Mouse (Mus musculus) liver, adult 2 months (tissue): ENCODE data around the gene Asf1b. TPM values are rescaled to one million over a fixed set of nuclear protein-coding genes. Genes with fewer than 3 reads are reported as not detected.
A peak's percentile ranks its signal among the peaks of the same experiment; 100 is the strongest.

Source experiments
- DNase-seq: peaks from one replicate; pipeline ENCODE4 v3.0.0-alpha.2; 2011; ENCODE audit warnings: low read depth, low spot score; ENCODE audit errors: extremely low read depth
- H3K27ac ChIP-seq: fragments of 200-500 bp; replicated peaks from 2 replicates; pipeline ENCODE4 v1.5.1; 2012; ENCODE audit warnings: low read depth, mild to moderate bottlenecking, control low read depth, inconsistent platforms, low read length; ENCODE audit not compliant: insufficient read depth
- H3K27me3 ChIP-seq: fragments of 200-500 bp; 2 replicates; pipeline ENCODE4 v1.6.1; 2012; ENCODE audit warnings: mild to moderate bottlenecking, moderate library complexity, low read length, inconsistent platforms; ENCODE audit not compliant: control insufficient read depth, insufficient read depth
- H3K36me3 ChIP-seq: fragments of 200-500 bp; 2 replicates; pipeline ENCODE4 v1.6.1; 2012; ENCODE audit warnings: low read length, inconsistent platforms; ENCODE audit not compliant: control insufficient read depth, insufficient read depth
- H3K4me1 ChIP-seq: fragments of 200-500 bp; 2 replicates; pipeline ENCODE4 v1.6.1; 2011; ENCODE audit warnings: low read length; ENCODE audit not compliant: control insufficient read depth, insufficient read depth
- H3K4me3 ChIP-seq: fragments of 200-500 bp; 2 replicates; pipeline ENCODE4 v1.5.1; 2011; ENCODE audit warnings: low read depth, mild to moderate bottlenecking, control low read depth, low read length, moderate library complexity; ENCODE audit not compliant: insufficient read depth
- H3K79me2 ChIP-seq: fragments of 200-500 bp; 2 replicates; pipeline ENCODE4 v1.6.1; 2012; ENCODE audit warnings: inconsistent platforms, mild to moderate bottlenecking, low read length, moderate library complexity; ENCODE audit not compliant: control insufficient read depth, insufficient read depth
- H3K9ac ChIP-seq: fragments of 200-500 bp; 2 replicates; pipeline ENCODE4 v1.6.1; 2012; ENCODE audit warnings: low read depth, mild to moderate bottlenecking, control low read depth, inconsistent platforms, low read length
- CTCF ChIP-seq: fragments of 200-500 bp; IDR thresholded peaks from 2 replicates; pipeline ENCODE4 v1.5.1; 2011; ENCODE audit warnings: low read depth, low read length, control low read depth
- POLR2A ChIP-seq: fragments of 200-500 bp; IDR thresholded peaks from 2 replicates; pipeline ENCODE4 v1.6.1; 2011; ENCODE audit warnings: low read length, control low read depth; ENCODE audit not compliant: insufficient read depth; ENCODE audit errors: extremely low read depth
- WGBS: fragments of 180-500 bp; shearing (Covaris S2); methylation state at CpG from one replicate; pipeline ENCODE4 v1.1.7; 2018; 5-methylcytosine and 5-hydroxymethylcytosine counted together
- polyA plus RNA-seq: library from polyadenylated mRNA; depleted of rRNA; stranded (reverse); fragments of >200 nt; gene quantifications from 2 replicates; pipeline ENCODE4 v1.2.3, GENCODE M21; 2012
- total RNA-seq: library from RNA; depleted of rRNA; stranded (reverse); fragments of >200 nt; gene quantifications from 2 replicates; pipeline ENCODE4 v1.2.3, GENCODE M21; 2014

The Asf1b gene
- total and polyA plus RNA-seq, 2 experiments: 0.37 to 1.4 TPM

DNA sequence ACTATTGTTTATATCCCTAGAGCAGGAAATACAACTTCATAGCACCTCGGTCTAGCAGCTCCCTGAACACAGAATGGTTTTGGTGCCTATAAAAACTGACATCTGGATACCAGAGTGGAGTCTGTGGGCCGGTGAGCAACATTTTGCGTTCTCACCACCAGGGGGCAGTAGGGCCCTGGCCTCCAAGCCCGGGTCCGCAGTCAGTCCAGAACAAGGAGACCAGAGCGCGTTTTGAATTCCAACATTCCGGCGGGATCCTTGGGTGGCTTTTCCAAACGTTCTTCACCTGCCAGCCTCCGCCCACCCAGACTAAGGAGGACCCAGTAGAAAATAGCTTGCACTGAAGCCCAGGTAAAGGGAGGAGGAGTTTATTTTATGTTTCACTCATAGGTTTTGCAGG, 54.6 kb downstream of the Asf1b start:
- 3% methylated on average over 11 of the region's 11 CpGs for WGBS
- peak; percentile 49 for DNase-seq
- peaks cover 7% of the 10 kb centered on the region for H3K4me1 ChIP-seq
- no peaks in the 10 kb centered on the region for H3K79me2 ChIP-seq
- H3K27ac ChIP-seq: no peak overlapping the region
- no peak for TF ChIP-seq POLR2A
- TF ChIP-seq CTCF: peak; percentile 94
- no peaks in the 10 kb centered on the region for H3K27me3 ChIP-seq
- no peaks in the 10 kb centered on the region for H3K36me3 ChIP-seq
- H3K4me3 ChIP-seq: no peak overlapping the region
- no peak overlapping the region for H3K9ac ChIP-seq

DNA sequence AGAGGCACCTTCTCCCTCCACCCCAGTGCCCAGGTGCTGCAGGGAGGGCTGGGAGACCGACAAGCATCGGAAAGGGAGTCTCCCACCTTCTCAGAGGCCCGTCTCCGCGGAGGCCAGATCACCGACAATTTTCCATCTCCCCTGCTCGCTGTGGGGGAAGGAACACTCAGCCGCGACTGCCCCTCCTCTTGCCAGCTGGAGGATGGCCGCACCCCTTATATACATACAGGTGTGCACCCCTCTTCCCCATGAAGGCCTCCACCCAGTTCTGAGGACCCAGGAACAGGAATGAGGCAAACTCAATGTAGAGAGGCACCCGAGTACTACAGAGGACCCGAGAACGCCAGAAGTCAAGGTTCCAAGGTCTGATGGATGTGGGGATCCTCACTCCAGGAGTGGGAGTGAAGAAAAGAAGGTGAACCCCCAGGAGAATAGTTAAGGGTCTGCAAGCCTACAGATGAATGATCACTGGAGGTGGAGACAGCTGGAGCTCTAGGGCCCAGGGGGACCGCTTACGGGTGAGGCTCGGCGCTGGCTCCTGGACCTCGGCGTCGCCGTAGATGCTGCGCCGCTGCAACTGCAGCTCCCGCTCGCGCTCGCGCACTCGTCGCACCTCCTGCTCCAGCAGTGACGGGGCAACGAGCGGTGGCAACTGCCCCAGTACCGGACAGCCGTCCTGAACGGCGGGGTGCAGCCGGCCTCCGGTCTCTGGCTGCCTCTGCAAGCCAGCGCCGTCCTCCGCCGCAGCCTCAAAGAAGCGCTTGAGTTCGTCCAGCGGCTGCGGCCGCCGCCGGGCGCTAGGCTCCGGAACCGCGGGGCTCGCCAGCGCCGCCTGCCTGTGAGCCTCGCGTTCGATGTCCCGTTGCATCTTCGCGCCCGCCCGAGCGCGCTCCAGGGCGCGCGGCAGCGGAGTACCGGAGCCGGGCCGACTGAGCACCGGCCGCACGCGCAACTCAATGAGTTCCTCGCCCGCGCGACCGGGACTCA, 55.6 kb downstream of the Asf1b start:
- no peaks in the 10 kb centered on the region for H3K27me3 ChIP-seq
- peaks cover 5% of the 10 kb centered on the region; the same call in 1 of the 2 replicates for H3K4me1 ChIP-seq
- H3K9ac ChIP-seq: peak overlapping the region; percentile 52
- no peaks in the 10 kb centered on the region for H3K36me3 ChIP-seq
- peak; percentile 75 for TF ChIP-seq CTCF
- TF ChIP-seq POLR2A: no peak
- peak; percentile 27 for DNase-seq
- WGBS: 3% methylated on average over 82 of the region's 83 CpGs
- no peaks in the 10 kb centered on the region for H3K79me2 ChIP-seq
- H3K4me3 ChIP-seq: peak overlapping the region; percentile 49; the same call in 1 of the 2 replicates
- no peak overlapping the region for H3K27ac ChIP-seq

- Histone ChIP-seq H3K27me3 (no peaks in the 10 kb centered on the region), H3K27ac (peak within 1 kb of the TSS; percentile 14), H3K79me2 (no peaks in the 10 kb centered on the region), H3K9ac (peak within 1 kb of the TSS; percentile 53), H3K36me3 (no peaks in the 10 kb centered on the region), H3K4me1 (peaks cover 5% of the 10 kb centered on the region; the same call in 1 of the 2 replicates), H3K4me3 (peak within 1 kb of the TSS; percentile 49; the same call in 1 of the 2 replicates)
- TF ChIP-seq CTCF: no peak
- TF ChIP-seq POLR2A: no peak
- DNase-seq: peak; percentile 51
- WGBS: 2% methylated on average over 45 of the region's 45 CpGs
Observed at GRCm38 (mm10) chr8:84011705-84012498, 56.6 kb downstream of the Asf1b start, which contains the start of gene 2210011C24Rik. Gene 2210011C24Rik, minus strand, starts transcription at chr8:84012171.

DNA sequence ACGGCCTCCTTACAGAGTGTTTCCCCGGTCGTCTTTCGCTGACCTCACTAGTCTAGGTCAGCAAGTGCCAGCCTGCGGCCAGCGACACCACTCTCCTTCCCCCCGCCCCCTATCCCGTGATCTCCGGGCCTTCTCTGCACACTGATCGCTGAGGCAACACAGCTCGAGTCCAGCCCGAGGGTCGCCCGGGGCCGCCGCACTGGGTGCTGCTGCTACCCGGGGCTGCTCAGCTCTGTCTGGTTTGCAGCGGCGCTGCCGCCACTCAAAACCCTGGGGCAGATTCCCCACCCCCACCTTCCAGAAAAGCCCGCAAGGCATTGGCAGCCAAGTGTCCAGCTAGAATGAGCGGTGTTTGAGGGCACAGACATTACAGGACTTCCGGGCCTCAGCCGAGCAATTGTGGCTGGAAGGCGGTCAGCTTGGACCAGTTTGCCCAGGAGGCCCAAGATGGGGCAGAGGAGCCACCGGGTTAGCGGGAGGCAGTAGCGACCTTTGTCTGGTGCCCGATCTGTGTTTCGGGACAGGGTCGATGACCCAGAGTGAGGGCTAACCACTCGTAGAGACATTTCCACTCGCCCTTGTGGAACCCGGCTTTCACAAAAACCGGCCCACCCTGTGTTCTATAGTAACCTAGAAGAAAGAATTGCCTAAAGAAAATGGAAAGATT, 57.3 kb downstream of the Asf1b start:
- Histone ChIP-seq H3K27me3 (no peaks in the 10 kb centered on the region), H3K4me3 (peak overlapping the region; percentile 48; the same call in 1 of the 2 replicates), H3K36me3 (no peaks in the 10 kb centered on the region), H3K27ac (peak overlapping the region; percentile 14), H3K79me2 (no peaks in the 10 kb centered on the region), H3K4me1 (peaks cover 5% of the 10 kb centered on the region; the same call in 1 of the 2 replicates), H3K9ac (peak overlapping the region; percentile 53)
- no peak for TF ChIP-seq CTCF
- TF ChIP-seq POLR2A: 0 out of 2 replicates have a peak, but pooled peaks have one; percentile 14
- peak; percentile 44 for DNase-seq
- WGBS: 10% methylated on average over 35 of the region's 35 CpGs

GRCm38 (mm10) chr8:84015833-84016232, 60.5 kb downstream of the Asf1b start:
- no peak overlapping the region for H3K9ac ChIP-seq
- H3K4me3 ChIP-seq: no peak overlapping the region
- peaks cover 5% of the 10 kb centered on the region; the same call in 1 of the 2 replicates for H3K4me1 ChIP-seq
- no peaks in the 10 kb centered on the region for H3K36me3 ChIP-seq
- no peaks in the 10 kb centered on the region for H3K79me2 ChIP-seq
- 98% methylated on average over 5 of the region's 5 CpGs for WGBS
- no peak for DNase-seq
- H3K27me3 ChIP-seq: no peaks in the 10 kb centered on the region
- no peak for TF ChIP-seq CTCF
- no peak for TF ChIP-seq POLR2A
- H3K27ac ChIP-seq: no peak overlapping the region
